Mouse (Mus musculus) spleen, adult 12 weeks (tissue): ENCODE measurements around the gene Pla2g3.

ENCODE experiments used
- DNase-seq: peaks from one replicate; pipeline ENCODE4 v3.0.0; 2022; ENCODE audit warnings: low spot score

Gene Pla2g3

GRCm38 (mm10) chr11:3519756-3520398, 31.8 kb downstream of the Pla2g3 start:
- no peak for DNase-seq

- DNase-seq: no peak
These were observed 32.8 kb downstream of the Pla2g3 start for GRCm38 (mm10) chr11:3520919-3521318.

GRCm38 (mm10) chr11:3521339-3522224, 33.5 kb downstream of the Pla2g3 start:
- DNase-seq: no peak

- DNase-seq: no peak
These were observed 34.4 kb downstream of the Pla2g3 start for GRCm38 (mm10) chr11:3522285-3523000.

GRCm38 (mm10) chr11:3523840-3524582, 35.9 kb downstream of the Pla2g3 start:
- no peak for DNase-seq

GRCm38 (mm10) chr11:3525560-3525959, 37.5 kb downstream of the Pla2g3 start:
- DNase-seq: no peak

GRCm38 (mm10) chr11:3526207-3526606, 38.1 kb downstream of the Pla2g3 start:
- DNase-seq: no peak

- DNase-seq: no peak
These were observed 39.1 kb downstream of the Pla2g3 start for GRCm38 (mm10) chr11:3526979-3527738.

GRCm38 (mm10) chr11:3527766-3528165, 39.7 kb downstream of the Pla2g3 start:
- DNase-seq: no peak

GRCm38 (mm10) chr11:3528208-3528607, 40.1 kb downstream of the Pla2g3 start:
- DNase-seq: no peak

GRCm38 (mm10) chr11:3529476-3530252, 41.6 kb downstream of the Pla2g3 start:
- no peak for DNase-seq

GRCm38 (mm10) chr11:3530731-3531130, 42.6 kb downstream of the Pla2g3 start:
- DNase-seq: no peak

GRCm38 (mm10) chr11:3531634-3532033, 43.5 kb downstream of the Pla2g3 start:
- DNase-seq: no peak

GRCm38 (mm10) chr11:3532101-3532931, 44.2 kb downstream of the Pla2g3 start:
- DNase-seq: no peak

GRCm38 (mm10) chr11:3533406-3533932, 45.4 kb downstream of the Pla2g3 start:
- DNase-seq: no peak

GRCm38 (mm10) chr11:3534956-3535355, 46.9 kb downstream of the Pla2g3 start:
- DNase-seq: no peak

GRCm38 (mm10) chr11:3535406-3535986, 47.4 kb downstream of the Pla2g3 start:
- DNase-seq: peak; percentile 75

GRCm38 (mm10) chr11:3536082-3536481, 48.0 kb downstream of the Pla2g3 start:
- no peak for DNase-seq
